In the genomic region with DNA sequence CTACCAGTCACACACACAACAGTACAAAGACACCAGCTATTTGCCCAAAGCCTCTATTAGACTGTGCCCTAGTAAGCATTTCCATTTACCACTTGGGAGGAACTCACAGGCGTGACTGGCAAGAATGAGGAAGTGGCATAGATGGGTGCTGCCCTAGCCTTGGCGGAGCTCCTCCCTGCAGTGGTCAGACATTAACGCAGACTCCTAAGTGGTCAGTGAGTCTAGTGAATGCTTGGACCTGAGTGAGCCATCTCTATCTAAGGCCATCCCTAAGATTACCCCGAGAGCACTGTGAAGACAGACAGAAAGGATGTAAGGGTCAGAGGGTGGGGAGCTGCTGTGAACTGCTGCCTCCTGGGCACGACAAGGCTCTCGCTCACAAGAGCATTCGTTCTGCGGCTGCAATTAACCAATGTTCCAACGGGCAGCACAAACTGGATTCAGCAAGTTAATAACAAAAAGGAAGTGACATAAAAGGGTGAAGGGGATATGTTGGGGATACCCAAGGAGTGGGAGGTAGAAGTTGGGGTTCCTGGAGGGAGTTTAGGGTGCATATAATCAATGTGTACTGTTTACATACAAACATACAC, we compare ENCODE assay signal across 11 mouse cellular contexts.
DNase-seq lines count a peak whose midpoint lies in the region; ATAC-seq lines count a peak whose summit lies in the region.
"Had no signal": no experiment of that assay in that cellular context is flagged by ENCODE, and none has a peak within 500 bp of the region (broad histone marks: within the 10 kb centered on the region; RNA-seq: fewer than 3 reads in every experiment).

No protein-coding gene starts in this region.

- H3K27me3 ChIP-seq in midbrain, embryonic 13.5 days: no peaks in the 10 kb centered on the region
- H3K27me3 ChIP-seq in midbrain, embryonic 15.5 days (replicated peaks): no peaks in the 10 kb centered on the region
- H3K27me3 ChIP-seq: neural tube, embryonic 12.5 days had no signal

- DNase-seq in large intestine, adult 2 months (ENCODE audit: low read depth, low spot score): peak; percentile 64
- peak; percentile 25 for DNase-seq in skeletal muscle tissue, adult 2 months (ENCODE audit: low read depth, low spot score)
- no peak for DNase-seq in left cerebral cortex, adult 18-20 months (ENCODE audit: low spot score in 2 of 2)
- DNase-seq: cerebellum, adult 8-10 months; heart, postnatal 4 days had no signal

- ATAC-seq in midbrain, embryonic 13.5 days: 0 out of 2 replicates have a peak, but pooled peaks have one; percentile 43
- ATAC-seq in midbrain, embryonic 15.5 days (replicated peaks): no peak
- ATAC-seq in granulocyte monocyte progenitor cell, adult 5-6 weeks (replicated peaks; ENCODE audit: poor library complexity, severe bottlenecking): peak; percentile 93
- ATAC-seq in cerebellum, adult (ENCODE audit: insufficient number of reproducible peaks, low FRiP score, low TSS enrichment): no peak
- ATAC-seq: forebrain, embryonic 14.5 days had no signal

- no peak overlapping the region for H3K9ac ChIP-seq in midbrain, embryonic 13.5 days (replicated peaks)
- H3K9ac ChIP-seq in midbrain, embryonic 15.5 days: no peak overlapping the region

- no peak overlapping the region for H3K27ac ChIP-seq in midbrain, embryonic 13.5 days
- no peak overlapping the region for H3K27ac ChIP-seq in midbrain, embryonic 15.5 days
- H3K27ac ChIP-seq: neural tube, embryonic 12.5 days had no signal

- 80% methylated on average over 9 of the region's 9 CpGs for WGBS in midbrain, embryonic 13.5 days
- WGBS in midbrain, embryonic 15.5 days: 82% methylated on average over 9 of the region's 9 CpGs
- WGBS in large intestine, adult 2 months: 31% methylated on average over 9 of the region's 9 CpGs

- H3K9me3 ChIP-seq in midbrain, embryonic 13.5 days: no peaks in the 10 kb centered on the region
- H3K9me3 ChIP-seq in midbrain, embryonic 15.5 days: no peaks in the 10 kb centered on the region
- H3K9me3 ChIP-seq: neural tube, embryonic 12.5 days had no signal

- peaks cover 62% of the 10 kb centered on the region for H3K4me1 ChIP-seq in midbrain, embryonic 13.5 days (replicated peaks)
- peaks cover 33% of the 10 kb centered on the region for H3K4me1 ChIP-seq in midbrain, embryonic 15.5 days

- 0 out of 2 replicates have a peak, but pooled peaks cover 3% of the 10 kb centered on the region for H3K36me3 ChIP-seq in midbrain, embryonic 13.5 days
- H3K36me3 ChIP-seq in midbrain, embryonic 15.5 days (replicated peaks): no peaks in the 10 kb centered on the region
- H3K36me3 ChIP-seq: neural tube, embryonic 12.5 days had no signal

- no peak overlapping the region for H3K4me2 ChIP-seq in midbrain, embryonic 13.5 days (replicated peaks)
- H3K4me2 ChIP-seq in midbrain, embryonic 15.5 days: no peak overlapping the region
- H3K4me2 ChIP-seq: neural tube, embryonic 12.5 days had no signal

- H3K4me3 ChIP-seq in midbrain, embryonic 13.5 days (replicated peaks): no peak overlapping the region
- H3K4me3 ChIP-seq in midbrain, embryonic 15.5 days: no peak overlapping the region
- H3K4me3 ChIP-seq: neural tube, embryonic 12.5 days had no signal

Comparison
In these comparisons a context has a peak if more than half of its experiments do, and no peak if none do; other contexts are left out.
1. ATAC-seq: peak in midbrain, embryonic 13.5 days (single experiment) and granulocyte monocyte progenitor cell, adult 5-6 weeks (single experiment); none in midbrain, embryonic 15.5 days (single experiment) and cerebellum, adult (single experiment).
2. DNase-seq: peak in large intestine, adult 2 months (single experiment) and skeletal muscle tissue, adult 2 months (single experiment); none in left cerebral cortex, adult 18-20 months (0 of 2).